Mouse (Mus musculus) lung, postnatal 36 days (tissue): ENCODE data around the gene Slc9a8.

Source experiments
- DNase-seq: peaks from one replicate; pipeline ENCODE4 v3.0.0; 2022; ENCODE audit warnings: mixed read lengths

Gene Slc9a8

GRCm38 (mm10) chr2:167514641-167515040 is 93.1 kb downstream of the Slc9a8 start:
- no peak for DNase-seq

- no peak for DNase-seq
These were observed 94.2 kb downstream of the Slc9a8 start for GRCm38 (mm10) chr2:167515688-167516087.

DNA sequence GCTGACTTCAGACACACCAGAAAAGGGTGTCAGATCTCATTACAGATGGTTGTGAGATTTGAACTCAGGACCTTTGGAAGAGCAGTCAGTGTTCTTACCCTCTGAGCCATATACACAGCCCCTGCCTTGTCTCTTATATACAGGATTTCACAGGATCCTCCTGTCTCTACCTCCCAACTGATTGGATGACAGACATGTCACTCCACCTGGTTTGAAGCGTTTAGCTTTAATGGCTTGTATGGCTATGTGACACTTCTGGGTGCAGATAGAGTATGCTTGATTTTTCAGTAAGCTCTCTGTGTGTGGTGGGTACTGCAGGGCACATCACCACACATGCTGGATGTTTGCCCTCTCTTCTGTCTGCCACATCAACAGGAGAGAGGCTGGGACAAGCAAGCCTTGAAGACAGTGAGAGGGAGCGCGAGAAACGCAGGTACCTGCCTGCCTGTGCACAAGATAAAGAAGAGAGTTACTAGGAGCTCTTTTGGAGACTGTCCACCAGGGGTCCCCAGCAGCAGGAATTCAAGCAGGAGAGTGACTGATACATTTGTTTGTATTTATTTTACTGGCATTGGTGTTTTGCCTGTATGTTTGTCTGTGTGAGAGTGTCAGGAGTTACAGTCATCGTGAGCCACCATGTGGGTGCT is 98.2 kb downstream of the Slc9a8 start:
- DNase-seq: no peak
